Mouse (Mus musculus): ENCODE data around the gene Ugt1a7c. TPM values are rescaled to one million over a fixed set of nuclear protein-coding genes. Genes with fewer than 3 reads are reported as not detected.
"Not testable (repeated sequence)": the region's sequence is repeated elsewhere in the genome, so short reads cannot be mapped to it uniquely, and the experiment has no call there.

The Ugt1a7c gene
- polyA plus RNA-seq, 1 experiment from 2014 or later = 1.5 TPM

DNA sequence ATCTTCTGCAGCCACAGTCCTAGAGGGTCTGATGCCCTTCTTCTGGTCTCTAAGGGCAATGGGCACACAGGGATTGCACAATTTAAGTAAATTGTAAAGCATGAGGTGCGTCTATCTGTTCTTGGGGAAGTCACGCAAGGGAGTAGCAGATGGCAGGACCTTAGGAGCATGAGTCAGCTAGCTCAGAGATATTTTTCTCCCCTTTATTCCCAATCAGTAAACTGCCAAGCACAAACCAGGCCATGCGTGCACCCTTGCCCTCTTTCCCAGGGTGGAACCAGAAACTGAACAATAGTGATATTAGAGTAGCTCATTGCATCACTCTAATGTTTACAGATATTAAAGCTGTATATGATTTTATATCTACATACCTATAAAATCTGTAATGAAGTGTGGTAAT is 3.7 kb downstream of the Ugt1a7c start:
- not testable (repeated sequence) for H3K27me3 ChIP-seq; H3K4me3 ChIP-seq; H3K4me1 ChIP-seq (replicated peaks); H3K36me3 ChIP-seq; H3K9ac ChIP-seq; ATAC-seq (ENCODE audit: low FRiP score, low read depth); H3K9me3 ChIP-seq; H3K27ac ChIP-seq (replicated peaks); H3K4me2 ChIP-seq
- WGBS = 93% methylated on average over 3 of the region's 3 CpGs

DNA sequence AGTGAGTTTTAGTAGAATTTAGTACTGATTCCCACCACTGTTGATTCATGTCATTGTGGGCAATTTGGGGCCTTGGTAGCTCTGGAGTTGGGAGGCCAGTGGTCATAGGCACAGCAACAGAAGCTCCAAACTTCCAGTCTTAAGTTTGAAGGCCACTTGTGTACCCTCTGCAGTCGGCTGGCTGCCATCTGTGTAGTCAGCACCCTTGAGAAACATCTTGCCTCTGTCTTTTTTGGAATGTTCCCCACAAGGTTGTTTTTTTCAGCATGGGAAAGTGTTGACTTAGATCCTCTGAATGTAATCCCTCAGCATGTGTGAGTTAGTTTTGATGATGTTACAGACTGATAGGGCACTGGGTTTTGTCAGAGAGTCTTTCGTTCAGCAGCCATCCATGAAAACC is 4.8 kb downstream of the Ugt1a7c start:
- not testable (repeated sequence) for H3K4me1 ChIP-seq (replicated peaks); H3K27ac ChIP-seq (replicated peaks); H3K9me3 ChIP-seq; H3K27me3 ChIP-seq; H3K4me2 ChIP-seq; H3K36me3 ChIP-seq; H3K4me3 ChIP-seq; ATAC-seq (ENCODE audit: low FRiP score, low read depth); H3K9ac ChIP-seq
- WGBS = 77% methylated on average over 2 of the region's 2 CpGs

DNA sequence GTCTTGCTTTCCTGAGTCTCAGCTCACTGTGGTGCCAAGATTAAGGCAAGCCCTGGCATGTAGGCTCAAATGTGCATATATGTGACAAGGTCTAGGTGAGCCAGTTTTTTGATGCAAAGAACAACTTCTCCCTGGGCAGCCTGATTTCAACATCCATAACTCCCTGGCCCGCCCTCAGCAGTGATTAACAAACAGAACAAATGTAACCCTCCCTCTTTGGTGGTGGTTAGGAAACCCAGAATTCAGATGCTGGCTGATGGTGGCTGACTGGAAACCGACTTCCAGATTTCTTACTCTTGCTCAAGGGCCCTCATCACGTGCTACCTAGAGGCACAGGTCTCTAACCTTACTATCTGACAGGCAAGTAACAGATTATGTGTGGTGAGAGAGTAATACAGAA is 8.2 kb downstream of the Ugt1a7c start, which contains the start of gene Ugt1a6b:
Gene Ugt1a6b (plus strand): TSS at position 234 of the 400 bp plus-strand sequence.
- H3K4me2 ChIP-seq; H3K4me3 ChIP-seq; H3K27me3 ChIP-seq; H3K9me3 ChIP-seq; H3K27ac ChIP-seq (replicated peaks); H3K36me3 ChIP-seq; ATAC-seq (ENCODE audit: low FRiP score, low read depth); H3K9ac ChIP-seq; H3K4me1 ChIP-seq (replicated peaks): not testable (repeated sequence)
- WGBS = 84% methylated on average over 3 of the region's 3 CpGs

DNA sequence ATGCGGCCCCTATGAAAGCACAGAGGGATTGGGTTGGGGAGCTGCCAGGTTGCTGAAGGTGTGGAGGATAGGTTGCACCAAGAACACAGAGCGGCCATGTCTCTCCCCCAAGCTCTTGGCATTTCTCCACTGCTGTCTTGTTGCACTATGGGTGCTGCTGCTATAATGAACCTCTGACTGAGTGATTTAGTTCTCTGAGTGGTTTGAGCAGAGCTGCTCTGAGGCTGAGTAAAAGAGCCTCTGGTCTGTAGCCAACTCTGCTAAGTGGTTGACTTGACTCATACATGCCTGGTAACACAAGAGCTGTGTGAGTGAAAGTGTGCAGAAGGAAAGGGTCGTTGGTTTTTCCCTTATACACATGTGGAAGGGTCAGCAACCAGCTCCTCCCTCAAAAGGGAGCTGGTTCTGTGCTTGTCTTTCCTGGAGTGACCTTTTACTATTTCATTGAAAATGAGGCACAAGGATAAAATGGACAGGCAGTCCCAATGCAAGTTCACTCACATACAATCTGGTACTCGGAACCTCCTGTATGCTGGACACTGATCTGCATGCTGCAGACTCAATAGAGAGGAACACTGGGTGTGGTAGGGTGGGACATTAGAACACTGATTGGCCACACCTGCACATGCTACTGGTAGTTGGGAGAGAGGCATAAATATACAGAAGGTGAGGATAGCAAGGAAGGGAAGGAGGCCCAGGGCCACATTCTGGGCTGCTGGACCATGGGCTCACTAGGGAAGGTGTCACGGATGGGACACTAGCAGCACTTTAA is 9.0 kb downstream of the Ugt1a7c start:
- H3K9me3 ChIP-seq; H3K36me3 ChIP-seq; H3K27me3 ChIP-seq; H3K4me2 ChIP-seq; H3K4me1 ChIP-seq (replicated peaks); H3K4me3 ChIP-seq; H3K9ac ChIP-seq; H3K27ac ChIP-seq (replicated peaks); ATAC-seq (ENCODE audit: low FRiP score, low read depth): not testable (repeated sequence)
- 87% methylated on average over 5 of the region's 5 CpGs for WGBS

DNA sequence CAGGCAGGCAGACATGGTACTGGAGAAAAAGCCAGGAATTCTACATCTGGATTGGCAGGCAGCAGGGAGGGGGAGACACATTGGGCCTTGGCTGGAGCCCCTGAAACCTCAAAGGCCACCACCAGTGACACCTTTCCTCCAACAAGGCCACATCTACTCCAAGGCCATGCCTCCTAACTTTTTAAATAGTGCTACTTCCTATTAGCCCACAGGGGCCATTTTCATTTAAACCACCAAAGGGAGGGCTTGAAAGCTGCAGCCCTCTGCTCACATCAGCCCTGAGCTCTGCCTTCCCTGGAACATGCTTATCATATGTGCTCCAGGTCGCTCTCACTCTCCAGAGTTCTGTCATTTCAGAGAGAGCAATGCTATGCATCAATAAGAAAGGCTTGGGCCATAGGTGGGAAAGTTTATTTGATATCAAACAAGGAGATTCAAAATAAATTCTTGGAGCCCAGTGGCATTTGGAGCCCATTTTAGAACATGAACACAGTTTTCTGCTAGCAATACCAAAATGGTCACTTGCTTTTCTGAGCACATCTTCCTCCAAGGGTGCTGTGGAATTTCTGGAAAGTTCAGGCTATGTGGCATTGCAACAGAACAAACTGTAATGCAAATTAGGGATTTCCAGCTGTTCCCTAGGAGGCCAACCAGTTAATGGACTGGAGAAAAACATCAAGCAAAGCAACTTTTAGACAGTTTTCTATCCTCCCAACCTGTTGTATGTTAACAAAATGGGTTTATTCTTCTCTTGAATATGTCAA is 10.0 kb downstream of the Ugt1a7c start:
- H3K4me3 ChIP-seq = no peak overlapping the region
- no peaks in the 10 kb centered on the region for H3K4me1 ChIP-seq (replicated peaks)
- no peaks in the 10 kb centered on the region for H3K27me3 ChIP-seq
- no peak overlapping the region for H3K4me2 ChIP-seq
- ATAC-seq (ENCODE audit: low FRiP score, low read depth) = no peak
- 88% methylated on average over 1 of the region's 1 CpGs for WGBS
- no peak overlapping the region for H3K27ac ChIP-seq (replicated peaks)
- H3K36me3 ChIP-seq = no peaks in the 10 kb centered on the region
- no peak overlapping the region for H3K9ac ChIP-seq
- H3K9me3 ChIP-seq = no peaks in the 10 kb centered on the region

DNA sequence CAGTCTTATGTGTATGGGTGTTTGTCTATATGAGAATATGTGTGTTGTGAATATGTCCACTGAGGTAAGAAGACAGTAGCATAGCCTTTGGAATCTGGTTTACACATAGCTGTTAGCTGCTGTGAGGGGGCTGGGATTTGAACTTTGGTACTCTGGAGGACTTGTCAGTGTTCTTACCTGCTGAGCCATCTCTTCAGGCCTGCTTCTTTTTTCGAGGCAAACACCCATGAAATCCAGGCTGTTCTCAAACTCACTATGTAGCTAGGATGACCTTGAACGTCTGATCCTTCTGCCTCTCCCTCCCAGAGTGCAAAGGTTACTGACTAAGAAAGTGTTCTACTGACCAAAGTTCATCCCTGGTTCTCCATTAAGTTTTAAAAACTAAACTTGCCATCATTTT is 10.8 kb downstream of the Ugt1a7c start:
- no peaks in the 10 kb centered on the region for H3K9me3 ChIP-seq
- no peak for ATAC-seq (ENCODE audit: low FRiP score, low read depth)
- no peak overlapping the region for H3K4me3 ChIP-seq
- no peak overlapping the region for H3K27ac ChIP-seq (replicated peaks)
- H3K36me3 ChIP-seq = no peaks in the 10 kb centered on the region
- no peaks in the 10 kb centered on the region for H3K27me3 ChIP-seq
- H3K9ac ChIP-seq = no peak overlapping the region
- no peak overlapping the region for H3K4me2 ChIP-seq
- WGBS = 78% methylated on average over 2 of the region's 2 CpGs
- H3K4me1 ChIP-seq (replicated peaks) = no peaks in the 10 kb centered on the region

DNA sequence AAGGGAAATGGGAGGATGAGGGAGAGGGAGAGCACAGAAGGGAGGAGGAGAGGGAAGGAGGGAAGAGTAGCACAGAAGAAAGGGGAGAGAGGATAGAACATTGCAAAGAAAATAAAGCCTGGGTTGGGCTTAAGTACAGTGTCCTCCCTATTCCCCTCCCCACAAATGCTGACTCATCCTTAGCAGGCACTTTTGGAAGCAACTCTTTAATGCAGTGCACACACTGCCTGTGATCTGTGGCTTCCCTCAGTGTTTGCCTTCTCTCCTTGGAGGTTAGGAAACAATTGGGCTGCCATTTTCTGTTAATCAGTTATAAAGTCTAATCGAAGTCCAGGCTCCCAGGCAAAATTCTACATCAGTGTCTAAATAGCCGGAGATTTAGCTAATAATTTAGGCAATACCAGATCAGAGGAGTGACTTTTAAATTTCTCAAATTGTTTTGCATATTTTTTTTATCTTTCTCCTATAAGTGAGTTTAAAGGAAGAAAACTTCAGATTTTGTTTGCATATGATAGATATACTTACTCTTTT is 14.2 kb downstream of the Ugt1a7c start:
- WGBS = 63% methylated on average over 2 of the region's 2 CpGs
- H3K4me3 ChIP-seq; H3K9me3 ChIP-seq; H3K36me3 ChIP-seq; H3K9ac ChIP-seq; H3K27ac ChIP-seq (replicated peaks); H3K4me2 ChIP-seq; H3K27me3 ChIP-seq; H3K4me1 ChIP-seq (replicated peaks); ATAC-seq (ENCODE audit: low FRiP score, low read depth): not testable (repeated sequence)

DNA sequence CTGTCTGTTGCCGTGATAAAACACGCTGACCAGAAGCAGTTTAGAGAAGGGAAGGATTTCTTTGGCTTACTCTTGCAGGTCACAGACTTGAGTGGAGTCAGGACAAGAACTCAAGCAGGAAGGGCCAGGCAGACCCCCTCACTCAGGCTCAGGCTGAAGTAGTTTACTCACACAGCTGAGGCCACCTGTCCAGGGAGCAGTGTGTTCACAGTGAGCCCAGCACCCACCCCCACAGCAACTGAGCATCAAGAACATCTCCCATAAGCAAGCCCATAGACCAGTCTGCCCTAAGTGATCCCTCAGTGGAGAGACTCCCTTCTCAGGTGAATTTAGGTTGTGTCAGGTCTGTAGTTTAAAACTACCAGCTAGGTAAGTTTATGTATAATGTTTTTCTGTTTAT is 14.7 kb downstream of the Ugt1a7c start:
- not testable (repeated sequence) for H3K9ac ChIP-seq; H3K4me2 ChIP-seq; H3K36me3 ChIP-seq; ATAC-seq (ENCODE audit: low FRiP score, low read depth); H3K9me3 ChIP-seq; H3K27me3 ChIP-seq; H3K4me1 ChIP-seq (replicated peaks); H3K27ac ChIP-seq (replicated peaks); H3K4me3 ChIP-seq
- WGBS = 81% methylated on average over 2 of the region's 2 CpGs

DNA sequence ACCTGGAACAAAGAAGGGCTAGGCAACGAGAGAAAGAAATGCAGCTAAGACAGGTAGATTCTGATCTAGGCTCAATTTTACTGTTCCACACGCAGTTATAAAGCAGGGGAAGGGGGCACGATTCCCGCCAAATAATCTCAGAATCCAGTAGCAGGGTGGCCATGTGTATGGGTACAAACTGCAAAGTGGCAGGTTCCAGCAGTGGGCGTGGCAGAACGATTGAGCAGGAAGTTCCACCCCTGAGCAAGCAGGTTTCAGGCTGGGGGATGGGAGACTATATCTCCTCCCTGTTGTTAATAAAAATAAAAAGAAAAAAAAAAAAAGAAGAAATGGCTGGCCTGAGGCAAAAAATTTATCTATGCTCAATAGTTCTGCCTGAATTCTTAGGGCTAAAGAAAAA is 17.9 kb downstream of the Ugt1a7c start:
- 95% methylated on average over 6 of the region's 6 CpGs for WGBS
- H3K4me3 ChIP-seq; ATAC-seq (ENCODE audit: low FRiP score, low read depth): not testable (repeated sequence)

DNA sequence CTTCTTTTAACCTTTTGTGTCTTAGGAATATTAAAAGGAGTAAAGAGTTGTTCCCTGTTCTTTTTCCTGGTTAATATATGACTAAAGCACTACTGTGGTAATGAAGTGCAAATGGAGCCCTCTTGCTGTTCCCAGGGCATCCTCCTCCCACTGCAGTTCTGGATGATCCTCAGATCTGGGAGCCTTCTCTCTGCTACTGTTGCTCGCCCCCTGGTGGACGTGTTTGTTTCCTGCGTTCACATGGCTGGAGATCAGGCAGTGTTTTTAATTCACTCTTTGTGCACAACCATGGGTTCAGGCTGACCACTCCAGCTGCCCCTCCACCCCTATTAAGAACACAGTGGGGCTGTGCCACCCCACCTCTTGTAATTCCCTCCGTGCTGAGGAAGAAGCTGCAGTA is 25.7 kb downstream of the Ugt1a7c start:
- not testable (repeated sequence) for H3K27ac ChIP-seq (replicated peaks); H3K36me3 ChIP-seq; H3K9me3 ChIP-seq; H3K27me3 ChIP-seq; H3K4me3 ChIP-seq; H3K4me1 ChIP-seq (replicated peaks); H3K4me2 ChIP-seq; ATAC-seq (ENCODE audit: low FRiP score, low read depth); H3K9ac ChIP-seq
- WGBS = 17% methylated on average over 4 of the region's 4 CpGs

More for the DNA sequence above, 17.9 kb downstream of the Ugt1a7c start:
- not testable (repeated sequence) for H3K9me3 ChIP-seq; H3K9ac ChIP-seq; H3K27me3 ChIP-seq; H3K36me3 ChIP-seq; H3K4me1 ChIP-seq (replicated peaks); H3K27ac ChIP-seq (replicated peaks); H3K4me2 ChIP-seq

DNA sequence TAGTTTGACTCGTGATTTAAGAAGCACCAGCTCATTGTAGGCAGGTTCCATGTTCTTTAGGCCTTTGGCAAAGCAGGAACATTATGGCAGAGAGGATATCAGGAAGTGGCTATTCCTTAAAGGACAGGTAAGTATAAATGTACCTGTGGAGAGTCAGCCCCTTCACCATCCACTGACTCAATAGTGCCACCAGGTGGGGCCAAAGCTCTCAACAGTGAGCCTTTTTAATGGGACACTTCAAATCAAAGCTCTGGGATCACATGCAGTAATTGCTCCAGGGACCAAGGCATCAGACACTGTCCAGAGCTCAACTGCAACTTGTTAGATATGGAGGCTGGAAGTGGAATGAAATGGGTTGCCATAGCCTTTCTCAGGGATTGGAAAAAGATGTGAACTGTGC is 26.7 kb downstream of the Ugt1a7c start:
- WGBS = no CpG with 5 or more reads among the region's 1 CpGs
- not testable (repeated sequence) for H3K36me3 ChIP-seq

DNA sequence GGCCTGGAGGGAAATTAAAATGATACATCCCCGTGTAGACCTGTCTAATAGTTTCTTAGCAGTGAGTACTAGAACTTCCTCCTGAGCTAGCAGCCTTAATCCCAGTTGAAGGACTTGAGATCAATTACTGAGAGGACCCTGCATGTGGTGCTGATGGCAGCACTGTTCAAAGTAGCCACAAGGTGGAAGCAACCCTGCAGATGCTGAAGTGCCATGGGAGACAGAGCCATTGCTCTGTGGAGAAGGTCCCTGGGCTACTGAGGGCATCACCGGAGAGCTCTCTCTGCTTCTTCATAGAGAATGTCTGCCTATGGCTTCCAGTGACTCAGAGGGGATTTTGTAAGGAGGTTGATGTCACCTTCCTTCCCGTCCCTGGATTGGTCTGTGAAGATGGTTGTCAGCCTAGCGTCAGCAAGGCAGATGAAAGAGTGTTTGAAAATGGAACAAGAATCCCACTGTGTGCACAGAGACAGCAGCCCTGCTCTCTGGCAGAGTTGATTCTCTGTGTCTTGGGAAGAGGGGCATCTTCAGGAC is 31.0 kb downstream of the Ugt1a7c start:
- H3K4me1 ChIP-seq (replicated peaks); H3K9me3 ChIP-seq; H3K27me3 ChIP-seq; H3K36me3 ChIP-seq; H3K9ac ChIP-seq; H3K27ac ChIP-seq (replicated peaks); H3K4me3 ChIP-seq; ATAC-seq (ENCODE audit: low FRiP score, low read depth); H3K4me2 ChIP-seq: not testable (repeated sequence)
- 80% methylated on average over 4 of the region's 4 CpGs for WGBS

More for the DNA sequence above, 26.7 kb downstream of the Ugt1a7c start:
- not testable (repeated sequence) for H3K4me3 ChIP-seq; H3K27me3 ChIP-seq; H3K27ac ChIP-seq (replicated peaks); H3K9me3 ChIP-seq; H3K4me2 ChIP-seq; H3K4me1 ChIP-seq (replicated peaks); H3K9ac ChIP-seq; ATAC-seq (ENCODE audit: low FRiP score, low read depth)
